Mouse (Mus musculus) lung, postnatal 0 days (tissue): ENCODE data around the gene Fshr.

Experiments used
- CTCF ChIP-seq: IDR thresholded peaks from 2 replicates; pipeline ENCODE4 v1.5.1; 2016; ENCODE audit warnings: antibody characterized with exemption, mild to moderate bottlenecking
- EP300 ChIP-seq: IDR thresholded peaks from 2 replicates; pipeline ENCODE4 v1.6.1; 2016; ENCODE audit warnings: antibody characterized with exemption, mild to moderate bottlenecking, control low read depth

DNA sequence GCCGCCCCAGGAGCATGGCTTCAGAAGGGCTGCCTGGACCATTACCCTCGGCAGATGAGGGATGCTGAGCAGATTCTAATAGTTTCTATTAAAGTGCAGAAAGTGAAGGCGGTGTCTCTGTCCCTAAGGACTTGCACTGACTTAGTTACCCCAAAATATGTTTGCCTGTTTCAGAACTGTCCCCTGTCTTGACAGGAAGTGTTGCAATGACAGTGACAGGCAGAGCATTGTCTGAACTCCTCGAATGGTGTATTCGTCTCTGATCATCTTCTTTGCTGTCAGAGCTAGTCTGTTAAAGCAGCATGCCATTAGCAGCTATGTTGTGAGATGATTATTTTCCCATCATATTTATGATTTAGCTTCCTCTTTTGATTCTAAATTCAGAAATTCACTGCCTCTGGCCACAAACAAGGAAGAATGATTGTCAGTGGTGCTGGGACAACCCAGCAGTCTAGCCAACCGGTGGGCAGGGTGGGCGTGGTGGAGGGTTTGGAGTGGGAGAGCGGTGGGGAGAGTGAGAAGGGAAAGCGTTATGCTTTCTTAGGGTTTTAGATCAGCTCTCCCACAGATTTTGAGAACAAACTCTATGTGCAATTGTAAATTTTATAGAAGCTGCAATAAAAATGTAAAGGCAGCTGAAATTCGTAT is 219.6 kb downstream of the Fshr start:
- TF ChIP-seq CTCF (no peak), EP300 (no peak)
